Mouse (Mus musculus): ENCODE results near the gene Dtd1. TPM values are rescaled to one million over a fixed set of nuclear protein-coding genes. Genes with fewer than 3 reads are reported as not detected.

Dtd1 gene
- total RNA-seq, 1 experiment from 2014 or later = 18.2 TPM

DNA sequence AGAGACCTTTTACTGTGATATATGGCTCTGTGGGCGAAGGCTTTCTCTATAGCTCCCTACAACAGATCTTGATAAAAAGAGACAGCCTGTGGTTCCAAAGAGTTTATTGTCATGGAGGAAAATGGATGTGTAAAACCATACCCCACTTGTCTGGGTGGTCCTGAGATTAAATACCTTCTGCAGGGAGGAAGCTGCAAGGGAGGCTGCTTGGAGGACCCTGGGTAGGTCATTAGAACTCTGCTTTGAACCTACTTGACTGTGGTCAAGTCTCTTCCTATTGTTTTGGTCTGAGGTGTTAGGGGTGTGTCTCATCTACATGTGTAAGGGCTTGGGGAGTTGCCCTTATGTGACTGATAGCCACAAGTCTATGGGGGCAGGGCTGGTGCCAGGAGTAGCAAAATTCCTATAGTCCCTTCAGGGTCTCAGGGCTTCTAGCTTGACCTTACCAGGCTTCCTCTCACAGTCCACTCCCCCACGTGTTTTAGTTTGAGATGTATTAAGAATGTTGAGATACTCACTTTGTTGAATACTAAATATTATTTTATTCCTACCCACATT, 115.6 kb downstream of the Dtd1 start:
- DNase-seq = no peak

DNA sequence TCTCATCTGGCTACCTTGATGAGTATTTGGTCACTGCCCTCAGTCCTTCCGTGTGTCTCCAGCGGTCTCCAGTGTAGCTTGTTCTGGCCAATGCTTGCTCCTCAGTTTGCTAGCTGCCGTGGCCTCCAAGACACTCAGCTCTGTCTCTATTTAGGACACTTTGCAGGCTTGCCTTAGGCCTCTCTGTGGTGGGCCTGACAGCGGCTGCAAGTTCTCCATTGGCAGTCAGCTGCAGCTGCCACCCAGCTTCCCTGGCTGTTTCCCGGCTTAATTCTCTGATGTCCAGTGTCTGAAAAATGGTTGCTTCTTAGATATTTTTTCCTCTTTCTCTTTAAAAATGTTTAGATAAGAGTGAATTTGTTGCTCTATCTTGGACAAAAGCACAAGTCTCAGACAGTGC, 116.6 kb downstream of the Dtd1 start:
- no peak for DNase-seq

DNA sequence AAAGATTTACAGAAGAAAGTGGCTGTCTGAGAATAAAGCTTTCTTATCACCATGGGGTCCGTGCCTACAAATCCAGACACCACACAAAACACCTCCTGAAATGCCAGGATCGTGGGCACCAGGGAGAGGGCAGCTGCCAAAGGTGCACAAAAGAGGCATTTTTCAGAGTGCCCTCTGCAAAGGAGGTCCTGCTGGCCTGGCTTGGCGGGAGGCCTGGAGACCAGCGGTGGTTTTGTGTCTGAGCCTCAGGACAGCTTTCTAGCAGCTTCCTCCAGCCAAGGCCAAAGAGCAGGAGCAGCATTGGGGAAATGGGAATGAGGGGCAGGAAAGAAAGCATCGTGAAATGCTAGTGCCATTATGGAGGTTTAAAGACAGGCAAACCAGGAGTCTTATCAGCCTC, 118.6 kb downstream of the Dtd1 start:
- DNase-seq = no peak

DNA sequence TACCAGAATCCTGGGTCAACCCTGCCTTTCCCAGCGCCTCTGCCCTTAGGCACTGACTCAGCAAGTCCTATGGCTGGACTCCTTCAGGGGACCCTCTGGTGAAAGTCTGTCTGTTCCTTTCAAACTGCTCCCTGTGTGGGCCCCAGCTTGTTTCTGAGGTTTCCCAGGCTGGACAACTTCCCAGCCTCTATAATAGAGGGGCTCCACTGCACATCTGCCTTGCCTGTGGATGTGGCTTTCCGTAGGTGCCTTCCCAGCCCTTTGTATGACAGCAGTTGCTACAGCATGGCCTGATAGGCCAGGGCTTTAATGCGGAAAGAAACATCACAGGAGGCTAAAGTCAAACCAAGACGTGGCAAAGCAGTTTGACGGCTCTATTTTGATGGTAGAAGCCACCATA, 119.6 kb downstream of the Dtd1 start:
- no peak for DNase-seq

DNA sequence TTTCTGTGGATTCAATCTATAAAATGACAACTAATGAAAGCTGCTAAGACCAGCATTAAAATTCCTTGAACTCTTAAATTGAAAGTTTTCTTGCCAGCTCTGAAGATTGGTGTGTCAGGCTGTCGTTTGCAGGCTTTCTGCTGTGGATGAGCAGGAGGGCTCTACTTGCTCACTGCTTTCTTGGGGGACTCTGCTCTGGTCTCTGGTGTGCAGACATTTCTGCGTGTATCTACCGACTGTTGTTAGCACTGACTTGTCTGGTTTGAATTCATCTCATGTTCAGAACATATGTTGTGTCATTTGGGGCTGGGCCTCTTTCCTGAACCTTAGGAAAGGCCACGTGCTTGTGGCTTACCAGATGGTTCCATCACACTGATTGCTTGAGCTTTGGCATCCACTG, 120.0 kb downstream of the Dtd1 start:
- DNase-seq = no peak

DNA sequence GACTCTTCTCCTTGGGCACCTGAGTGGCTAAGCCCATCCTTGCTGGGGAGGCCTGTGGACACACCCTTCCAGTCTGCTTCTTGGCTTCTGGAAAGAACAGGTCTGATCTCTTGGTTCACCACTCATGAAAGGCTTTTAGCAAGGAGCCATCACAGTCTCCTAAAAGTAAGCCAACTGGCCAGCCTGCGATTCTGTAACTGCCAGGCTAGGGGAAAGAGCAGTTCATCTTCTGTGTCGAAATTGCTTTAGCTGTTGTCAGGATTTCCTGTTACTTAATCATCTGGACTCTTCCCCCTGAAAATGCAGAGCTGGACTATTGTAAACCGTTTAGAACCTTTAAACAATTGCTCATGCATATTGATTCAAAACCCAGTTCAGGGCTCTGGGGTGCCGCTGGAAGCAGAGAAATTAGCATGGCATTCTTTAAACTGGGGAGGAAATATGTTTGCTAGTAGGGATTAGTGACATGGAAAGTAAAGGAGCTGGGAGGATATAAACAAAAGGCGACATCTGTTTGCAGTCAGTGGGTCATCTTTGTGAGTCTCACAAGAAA, 120.8 kb downstream of the Dtd1 start:
- no peak for DNase-seq

DNA sequence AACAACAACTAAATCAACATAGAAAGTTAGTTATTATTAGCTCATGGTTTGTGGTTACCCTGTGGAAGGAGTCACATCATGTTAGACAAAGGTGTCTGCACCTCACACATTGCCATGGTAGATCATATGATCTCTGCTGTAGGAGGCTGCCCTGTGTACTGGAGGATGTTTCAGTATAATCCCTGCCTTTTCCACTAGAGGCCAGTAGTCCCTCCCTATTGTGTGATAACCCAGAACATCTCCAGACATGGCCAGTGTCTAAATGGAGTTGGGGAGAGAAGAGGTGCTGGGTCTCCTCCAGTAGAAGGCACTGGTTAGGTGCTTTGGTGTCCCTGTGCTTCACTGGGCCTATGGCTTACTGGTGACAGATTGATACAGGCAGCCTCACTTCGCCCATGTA, 125.0 kb downstream of the Dtd1 start:
- DNase-seq = no peak

DNA sequence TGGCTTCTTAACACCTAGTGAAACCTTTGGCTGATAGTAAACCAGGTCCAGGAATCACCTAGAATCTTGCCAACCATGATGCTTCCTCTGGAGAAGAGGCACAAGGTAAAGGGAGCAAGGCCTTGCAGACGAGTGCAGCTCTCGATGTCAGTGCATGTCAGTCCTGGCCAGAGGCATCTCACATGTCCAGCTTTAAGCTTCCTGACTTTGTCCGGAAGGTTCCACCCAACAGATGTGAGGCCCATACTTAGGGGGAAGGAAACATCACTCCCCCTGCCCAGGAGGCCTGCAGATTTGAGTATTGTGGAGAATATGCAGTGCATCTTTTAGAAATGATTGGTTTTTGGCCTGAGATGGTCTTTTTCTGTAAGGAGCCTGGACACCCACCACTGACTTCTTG, 127.4 kb downstream of the Dtd1 start:
- no peak for DNase-seq

DNA sequence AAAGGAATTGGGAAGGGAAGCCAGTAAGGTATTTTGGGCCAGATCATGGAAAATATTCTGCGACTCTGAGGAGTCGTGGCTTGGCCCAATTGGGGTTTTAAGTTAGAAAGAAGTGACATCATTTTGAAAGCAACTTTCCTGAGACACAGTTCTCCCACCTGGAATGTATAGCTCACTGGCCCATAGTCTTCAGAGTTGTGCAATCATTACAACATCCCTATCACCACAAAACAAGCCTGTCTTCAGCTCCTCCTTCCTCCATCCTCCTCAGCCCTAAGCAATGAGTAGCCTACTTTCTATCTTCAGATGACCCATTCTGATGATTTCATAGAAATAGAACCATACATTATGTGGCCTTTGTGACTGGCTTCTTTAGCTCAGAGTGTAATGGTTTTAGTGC, 130.1 kb downstream of the Dtd1 start:
- DNase-seq = no peak

DNA sequence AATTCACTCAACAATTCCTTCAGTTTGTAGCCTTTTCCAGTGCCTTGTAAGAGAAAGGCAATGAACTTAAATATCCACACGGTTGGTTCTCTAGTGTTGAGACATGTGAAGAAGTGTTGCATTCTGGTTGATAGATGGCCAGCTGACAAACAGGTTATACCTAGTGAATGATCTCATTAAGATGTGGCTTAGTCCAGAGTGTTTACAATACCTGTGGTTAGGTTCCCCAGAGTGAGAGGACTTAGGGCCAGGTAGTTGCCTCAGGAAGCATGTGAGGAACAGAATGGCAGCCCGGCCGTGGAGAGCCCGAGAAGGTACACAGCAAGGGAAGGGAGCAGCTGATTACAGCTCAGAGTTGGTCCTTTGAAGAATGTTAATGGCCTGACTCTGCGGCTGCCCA, 138.5 kb downstream of the Dtd1 start:
- DNase-seq = no peak

DNA sequence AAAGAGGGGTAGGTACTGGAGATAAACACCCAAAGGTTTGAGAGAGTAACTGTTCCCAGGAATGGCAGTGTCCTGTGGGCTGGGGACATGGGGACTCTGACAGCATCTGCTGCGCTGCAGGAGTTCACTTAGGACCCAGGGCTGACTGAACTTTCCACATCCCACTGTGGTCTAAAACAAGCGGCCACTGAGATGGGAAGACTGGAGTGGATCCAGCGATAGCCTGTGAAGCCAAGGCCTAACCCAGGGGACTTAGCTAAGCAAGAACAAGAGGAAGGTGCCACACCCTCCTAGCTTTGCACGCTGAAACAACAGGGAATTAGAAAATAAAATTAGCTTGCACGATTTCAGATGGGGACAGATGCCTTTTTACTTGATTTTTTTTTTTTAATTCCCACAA, 138.9 kb downstream of the Dtd1 start:
- no peak for DNase-seq

DNA sequence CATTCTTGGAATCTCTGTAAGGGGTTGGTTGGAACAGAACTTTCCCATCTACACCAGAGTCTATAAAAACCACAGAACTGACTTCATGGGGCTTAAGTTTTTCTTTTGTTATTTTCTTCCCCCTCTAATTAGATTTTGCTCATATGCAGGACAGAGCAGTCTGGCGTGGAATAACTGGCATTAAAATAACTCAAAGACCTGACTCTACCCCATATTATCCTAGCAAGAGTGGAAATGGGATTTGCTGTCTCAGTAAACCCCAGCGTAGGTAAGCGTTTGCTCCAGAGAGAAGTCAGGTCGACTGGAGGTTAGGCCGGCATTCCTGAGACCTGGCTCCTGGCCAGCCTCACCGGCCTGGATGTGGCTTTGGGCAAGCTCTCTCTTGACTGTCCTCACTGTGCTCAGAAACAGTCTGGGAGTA, 140.9 kb downstream of the Dtd1 start:
- DNase-seq = peak; percentile 24

DNA sequence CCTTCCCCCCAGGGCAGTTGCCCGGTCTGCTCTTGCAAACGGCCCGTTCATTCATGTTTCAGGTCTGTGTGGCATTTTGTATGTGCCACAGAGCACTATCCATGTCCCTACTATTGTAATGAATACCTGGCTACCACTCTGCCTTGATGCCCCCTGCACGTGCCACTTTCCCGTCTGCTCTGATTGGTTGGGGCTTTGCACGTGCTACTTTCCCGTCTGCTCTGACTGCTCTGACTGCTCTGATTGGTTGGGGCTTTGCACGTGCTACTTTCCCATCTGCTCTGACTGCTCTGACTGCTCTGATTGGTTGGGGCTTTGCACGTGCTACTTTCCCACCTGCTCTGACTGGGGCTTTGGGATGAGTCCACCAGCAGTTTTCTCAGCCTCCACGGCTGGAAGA, 142.3 kb downstream of the Dtd1 start:
- no peak for DNase-seq

DNA sequence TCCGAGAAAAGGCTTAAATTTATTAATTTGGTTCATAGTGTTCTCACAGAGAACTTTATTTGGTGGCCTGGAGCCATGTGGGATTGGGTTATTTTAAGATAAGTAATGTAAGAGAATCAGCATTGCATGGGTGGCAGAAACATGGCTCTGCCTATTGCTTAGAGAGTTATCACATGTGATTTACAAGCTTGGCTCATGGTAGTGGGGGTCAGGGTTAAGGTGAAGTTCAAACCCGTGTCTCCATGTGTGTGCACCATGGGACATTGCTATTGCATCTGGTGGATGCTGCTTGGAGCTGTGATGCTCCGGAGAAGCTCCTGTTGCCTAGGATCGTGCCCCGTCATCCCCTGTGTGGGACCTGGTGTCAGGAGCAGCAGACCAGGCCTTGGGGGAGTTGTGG, 143.6 kb downstream of the Dtd1 start:
- no peak for DNase-seq

DNA sequence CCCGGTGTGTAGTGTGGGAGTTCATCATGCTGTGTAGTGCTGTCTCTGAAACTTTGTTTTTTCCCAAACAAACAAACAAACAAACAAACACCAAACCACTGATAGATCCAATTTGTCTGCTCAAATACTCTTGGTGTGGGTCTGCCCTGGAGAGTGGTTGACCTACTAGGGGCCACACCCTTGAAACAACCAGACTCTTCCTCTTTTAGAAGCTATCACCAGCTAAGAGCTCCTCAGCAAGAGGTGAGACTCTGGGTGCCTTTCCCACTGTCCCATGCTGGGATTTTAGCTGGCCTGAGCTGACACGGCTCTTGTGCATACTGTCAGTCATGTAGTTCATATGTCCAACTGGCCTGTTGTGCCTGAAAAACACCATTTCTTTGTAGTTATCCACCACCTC, 145.6 kb downstream of the Dtd1 start:
- DNase-seq = no peak

DNA sequence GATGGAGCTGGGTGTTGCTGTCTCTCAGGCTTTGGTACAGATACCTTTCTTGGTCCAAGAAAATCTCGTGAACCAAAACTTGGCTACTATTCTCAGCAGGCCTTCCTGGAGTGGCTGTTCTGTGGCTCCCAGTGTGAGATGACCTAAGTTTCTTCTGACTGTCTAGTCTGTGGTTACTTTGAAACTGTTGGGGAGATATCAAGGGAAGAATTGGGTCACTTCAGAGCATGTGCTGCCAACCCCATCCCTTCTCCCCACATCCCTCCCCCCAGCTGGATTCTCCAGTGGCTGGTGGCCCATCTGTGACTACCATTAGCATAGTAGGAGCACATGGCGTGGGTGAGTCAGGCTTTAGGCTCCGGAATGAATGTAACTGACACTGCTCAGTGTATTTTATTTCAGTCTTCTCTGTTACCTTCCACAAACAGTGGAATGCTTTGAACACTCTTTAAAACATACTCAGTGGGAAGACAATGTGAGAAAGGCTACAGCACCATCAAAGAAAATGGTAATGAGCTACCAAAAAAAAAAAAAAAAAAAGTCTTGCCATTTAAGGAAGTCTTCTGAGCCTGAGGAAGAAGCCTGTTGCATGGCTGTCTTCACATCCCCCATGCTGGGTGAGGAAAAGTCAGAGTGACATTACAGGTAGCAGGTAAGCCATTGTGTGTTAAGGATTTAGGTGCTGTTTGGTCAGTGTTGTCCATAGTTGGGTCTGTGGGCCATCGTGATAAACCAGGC, 146.5 kb downstream of the Dtd1 start:
- DNase-seq = no peak

DNA sequence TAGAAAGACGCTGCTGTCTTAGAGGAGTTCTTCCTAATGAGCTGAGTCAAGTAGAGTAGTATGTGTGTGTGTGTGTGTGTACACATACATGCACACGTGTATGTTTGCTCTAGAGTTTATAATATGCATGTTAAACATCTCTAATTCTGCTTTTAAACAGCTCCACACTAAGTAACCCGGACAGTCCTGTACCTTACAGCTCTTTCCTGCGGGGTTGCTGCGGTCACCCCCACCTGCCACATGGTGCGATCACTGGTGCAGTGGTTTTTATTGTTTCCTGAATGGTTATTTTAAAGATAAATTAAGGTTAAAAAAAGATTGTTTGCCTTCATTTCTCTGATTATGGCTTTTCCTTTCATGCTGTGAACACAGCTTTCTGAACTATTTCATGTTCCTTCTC, 153.9 kb downstream of the Dtd1 start:
- no peak for DNase-seq

DNA sequence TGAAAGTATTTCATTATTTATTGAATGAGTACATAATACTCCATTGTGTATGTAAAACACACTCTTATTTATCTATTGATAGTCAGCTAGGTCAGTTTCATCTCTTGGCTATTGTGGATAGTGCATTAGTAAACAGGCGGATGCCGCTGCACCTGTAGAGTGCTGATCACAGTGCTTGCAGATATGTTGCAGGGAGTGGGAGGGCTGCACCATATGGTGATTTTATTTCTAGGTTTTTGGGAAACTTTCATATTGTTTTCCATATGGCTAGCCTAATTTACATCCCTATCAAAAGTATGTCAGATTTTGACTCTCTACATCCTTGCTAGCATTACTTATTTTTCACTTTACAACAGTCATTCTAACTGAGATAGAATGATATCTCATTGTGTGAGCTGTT, 155.3 kb downstream of the Dtd1 start:
- DNase-seq = no peak

DNA sequence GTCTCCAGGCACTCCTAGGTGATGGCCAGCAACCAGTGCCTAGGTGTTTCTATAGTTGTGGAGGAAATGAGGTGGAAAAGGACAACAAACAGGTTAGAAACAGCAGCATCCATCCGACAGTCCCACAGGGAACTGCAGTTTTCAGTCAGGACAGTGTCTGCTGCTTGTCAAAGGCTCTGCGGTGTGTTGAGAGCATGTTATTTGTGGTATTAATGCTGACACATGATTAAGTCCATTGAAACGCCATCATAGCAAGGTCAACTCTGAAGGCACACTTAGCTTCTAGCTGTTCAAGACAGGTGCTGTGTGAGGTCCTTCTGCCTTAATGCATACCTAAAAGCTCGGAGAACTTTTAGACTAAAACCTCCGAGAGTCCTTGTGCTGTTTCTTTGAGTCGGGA, 161.0 kb downstream of the Dtd1 start:
- DNase-seq = no peak

DNA sequence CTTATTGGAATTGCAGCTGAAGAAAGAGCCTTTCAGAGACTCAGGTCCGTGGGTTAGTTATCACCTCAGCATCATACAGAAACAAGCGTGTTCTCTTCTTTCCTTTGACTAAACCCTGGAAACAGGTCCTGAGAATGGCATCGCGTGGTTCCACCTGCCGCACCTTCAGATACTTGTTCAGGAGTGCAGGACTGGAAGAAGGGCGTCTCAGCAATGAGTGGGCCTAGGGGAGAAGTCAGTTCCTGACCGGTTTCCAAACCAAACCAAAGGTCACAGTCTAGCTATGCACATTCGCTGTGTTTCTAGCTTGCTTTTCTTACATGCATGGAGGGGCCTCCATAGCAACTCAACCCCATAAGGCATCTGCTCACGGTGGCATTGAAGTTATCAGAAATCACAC, 164.0 kb downstream of the Dtd1 start:
- DNase-seq = no peak

DNA sequence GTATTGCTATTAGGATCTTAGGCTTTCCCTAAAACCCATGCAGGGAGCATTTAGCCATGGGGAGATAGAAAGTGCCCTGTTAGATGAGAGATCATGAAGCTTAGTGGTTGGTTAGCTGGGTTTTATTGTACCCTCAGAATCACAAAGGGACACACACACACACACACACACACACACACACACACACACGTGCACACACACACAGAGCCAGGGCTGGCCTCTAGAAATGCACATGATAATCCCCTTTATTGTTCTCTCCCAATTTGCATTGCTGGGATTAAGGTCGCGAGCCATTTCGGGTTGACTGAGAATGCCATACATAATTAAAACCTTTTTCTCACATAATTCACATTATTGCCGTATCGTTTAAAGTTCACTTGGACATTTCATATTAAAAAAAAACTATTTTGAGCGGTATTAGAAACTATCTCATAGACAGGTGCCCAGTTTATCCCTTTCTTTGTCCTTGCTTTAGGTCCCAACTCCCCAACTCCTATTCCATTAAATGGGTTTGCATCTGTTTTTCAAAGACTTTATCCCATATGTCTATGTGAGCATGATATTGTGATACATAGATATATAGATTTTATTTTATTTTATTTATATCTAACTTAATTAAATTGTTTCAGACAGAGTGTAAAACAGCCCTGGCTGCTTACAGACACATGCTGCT, 164.6 kb downstream of the Dtd1 start:
- no peak for DNase-seq

DNA sequence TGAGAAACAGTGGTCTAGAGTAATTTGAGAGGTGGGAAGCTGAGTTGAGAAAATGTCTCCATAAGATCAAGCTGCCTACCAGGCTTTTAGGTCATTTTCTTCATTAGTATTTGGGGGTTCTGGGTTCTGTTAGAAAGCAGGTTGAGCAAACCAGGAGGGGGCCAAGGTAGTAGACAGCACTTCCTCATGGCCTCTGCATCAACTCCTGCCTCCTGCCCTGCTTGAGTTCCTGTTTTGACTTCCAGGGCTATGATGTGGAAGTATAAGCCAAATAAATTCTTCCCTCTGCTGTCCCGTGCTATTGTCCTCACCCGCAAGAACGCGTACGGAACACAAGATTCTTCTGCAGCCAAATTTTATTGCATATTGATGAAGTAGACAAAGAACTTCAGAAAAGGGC, 165.5 kb downstream of the Dtd1 start:
- DNase-seq = no peak

DNA sequence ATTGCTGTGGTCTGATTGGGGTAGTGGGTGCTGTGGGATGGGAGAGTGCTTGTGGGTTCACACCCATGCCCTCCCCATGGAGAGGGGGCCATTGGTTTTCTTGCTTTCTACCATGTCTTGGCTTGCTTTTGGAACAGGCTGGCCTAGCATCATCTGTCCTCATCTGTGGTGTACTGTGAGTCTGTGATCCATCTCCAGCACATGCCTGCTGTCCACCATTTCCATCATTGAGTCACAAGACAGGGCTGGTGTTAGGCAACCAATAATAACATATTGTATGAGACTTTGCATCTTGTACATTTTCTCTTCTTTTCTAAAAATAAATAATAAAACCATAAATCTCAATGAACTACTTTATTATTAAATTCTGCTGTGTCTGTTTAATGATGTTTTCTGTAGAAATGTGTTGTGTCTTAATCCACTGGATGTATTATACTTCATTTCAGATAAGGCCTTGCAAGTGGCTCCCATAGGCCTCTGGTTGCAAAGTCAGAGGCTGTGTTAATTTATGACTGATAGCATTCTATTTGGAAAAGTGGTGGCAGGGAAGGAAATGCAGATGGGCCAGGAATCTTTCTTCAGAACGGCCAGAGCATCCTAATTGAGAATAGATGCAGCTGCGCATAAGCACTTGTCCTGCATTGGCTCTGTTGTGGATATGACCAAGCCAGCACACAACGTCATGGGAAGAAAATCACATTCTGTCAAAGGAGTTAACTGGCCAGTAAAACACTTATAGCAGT, 168.8 kb downstream of the Dtd1 start:
- DNase-seq = no peak
